Mouse (Mus musculus) urinary bladder, postnatal 4 days (tissue): Measurements from ENCODE around the gene Rexo4.

Source experiments
- DNase-seq, 2 experiments: peaks; one replicate each; pipeline ENCODE4 v3.0.0; 2021 to 2022; ENCODE audit warnings: low spot score in 2 of 2

Rexo4 gene

GRCm38 (mm10) chr2:26963923-26964723 lies at the start of gene Rexo4:
Gene Rexo4, minus strand, starts transcription at chr2:26964386.
- peak; percentile 92 for DNase-seq

- peak; percentile 84 for DNase-seq
Measured at GRCm38 (mm10) chr2:27009714-27010244, 45.6 kb upstream of the Rexo4 start, which contains the start of gene Cacfd1. Gene Cacfd1, plus strand, starts transcription at chr2:27009926.

- no peak for DNase-seq
Measured at GRCm38 (mm10) chr2:27007701-27008100, 43.5 kb upstream of the Rexo4 start.

- DNase-seq: no peak
Measured at GRCm38 (mm10) chr2:27006255-27006654, 42.1 kb upstream of the Rexo4 start.

GRCm38 (mm10) chr2:26997993-26998392 lies 33.8 kb upstream of the Rexo4 start:
- DNase-seq: no peak

- no peak for DNase-seq
Measured at GRCm38 (mm10) chr2:26997498-26997897, 33.3 kb upstream of the Rexo4 start.

GRCm38 (mm10) chr2:26993936-26994335 lies 29.8 kb upstream of the Rexo4 start:
- no peak for DNase-seq

- DNase-seq: no peak
Measured at GRCm38 (mm10) chr2:26984640-26985039, 20.5 kb upstream of the Rexo4 start.

GRCm38 (mm10) chr2:26984179-26984578 lies 20.0 kb upstream of the Rexo4 start:
- no peak for DNase-seq

GRCm38 (mm10) chr2:26980361-26980760 lies 16.2 kb upstream of the Rexo4 start:
- DNase-seq: no peak

- no peak for DNase-seq
Measured at GRCm38 (mm10) chr2:26973960-26974359, 9.8 kb upstream of the Rexo4 start.

GRCm38 (mm10) chr2:26973116-26973515 lies 8.9 kb upstream of the Rexo4 start, which contains the start of gene Adamts13:
Gene Adamts13, plus strand, starts transcription at chr2:26973416.
- DNase-seq: no peak

- no peak for DNase-seq
Measured at GRCm38 (mm10) chr2:26967262-26967661, 3.1 kb upstream of the Rexo4 start.

GRCm38 (mm10) chr2:26964724-26965370 lies 661 bp upstream of the Rexo4 start:
- DNase-seq: no peak

- no peak for DNase-seq
Measured at GRCm38 (mm10) chr2:26960756-26961155, 3.4 kb downstream of the Rexo4 start.

- no peak for DNase-seq
Measured at GRCm38 (mm10) chr2:26957488-26957859, 6.7 kb downstream of the Rexo4 start.

- no peak for DNase-seq
Measured at GRCm38 (mm10) chr2:26956811-26957487, 7.2 kb downstream of the Rexo4 start.

- no peak for DNase-seq
Measured at GRCm38 (mm10) chr2:26954735-26955395, 9.3 kb downstream of the Rexo4 start.

- DNase-seq: no peak
Measured at GRCm38 (mm10) chr2:26952866-26953265, 11.3 kb downstream of the Rexo4 start.

- DNase-seq: no peak
Measured at GRCm38 (mm10) chr2:26952193-26952592, 12.0 kb downstream of the Rexo4 start.

- DNase-seq: no peak
Measured at GRCm38 (mm10) chr2:26951346-26951905, 12.8 kb downstream of the Rexo4 start.
